Mouse (Mus musculus): ENCODE data around the gene Letm1.

Gene Letm1

DNA sequence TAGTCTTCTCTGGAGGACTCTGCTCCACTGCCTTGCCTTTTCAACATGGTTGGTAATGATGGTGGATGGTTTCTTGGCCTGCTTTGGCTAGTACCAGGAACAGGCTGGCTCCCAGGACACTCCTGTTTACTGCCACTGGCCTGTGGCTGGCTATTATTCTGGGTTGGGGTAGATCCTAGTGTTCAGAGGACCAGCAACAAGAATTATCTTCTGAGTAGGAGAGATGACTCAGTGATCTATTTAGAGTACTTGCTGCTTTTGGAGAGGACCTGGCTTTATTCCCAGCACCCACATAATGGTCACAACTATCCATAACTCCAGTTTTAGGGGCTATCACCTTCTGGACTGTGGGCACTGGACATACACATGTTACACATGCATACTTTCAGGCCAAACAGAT lies 44.3 kb downstream of the Letm1 start:
- no peak for DNase-seq (ENCODE audit: low read depth, low spot score)

DNA sequence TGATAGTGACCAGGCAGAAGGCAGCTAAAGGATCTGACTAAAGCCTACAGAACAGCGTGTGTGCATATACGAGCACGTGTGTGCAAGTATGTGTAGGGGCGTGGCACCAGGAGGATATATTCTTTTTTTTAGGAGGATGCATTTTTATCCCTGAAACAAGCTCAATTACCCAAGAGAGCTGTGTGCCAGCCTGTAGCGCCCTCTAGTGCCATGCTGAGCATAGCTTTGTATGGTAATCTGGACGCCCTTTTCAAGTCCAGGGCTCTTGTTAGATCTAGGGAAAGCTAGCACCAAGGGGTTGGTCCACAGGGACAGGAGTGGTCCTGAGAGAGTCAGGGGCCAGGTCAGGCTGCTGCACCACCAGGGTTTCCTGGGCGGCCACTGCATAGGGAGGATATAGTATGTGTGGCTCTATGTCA lies 44.7 kb downstream of the Letm1 start:
- DNase-seq (ENCODE audit: low read depth, low spot score): peak; percentile 38

DNA sequence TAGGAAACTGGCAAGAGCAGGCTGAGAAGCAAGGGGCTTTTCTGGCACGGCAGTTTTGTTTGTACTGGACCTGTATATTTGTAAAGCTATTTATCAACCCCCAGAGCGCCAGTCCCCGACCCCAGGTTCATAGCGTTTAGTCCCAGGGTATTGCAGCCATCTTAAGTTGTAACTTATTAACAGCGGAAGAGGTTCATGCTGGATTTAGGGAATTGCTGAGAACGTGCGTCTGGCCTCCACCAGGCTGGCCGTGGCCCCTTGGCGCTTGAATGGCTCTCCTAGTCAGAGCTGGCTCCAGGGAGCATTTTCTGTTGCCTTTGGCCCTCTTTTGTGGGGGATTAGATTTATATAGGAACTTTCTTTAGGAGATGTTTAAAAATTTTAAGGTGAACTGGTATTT lies 46.4 kb downstream of the Letm1 start:
- no peak for DNase-seq (ENCODE audit: low read depth, low spot score)

DNA sequence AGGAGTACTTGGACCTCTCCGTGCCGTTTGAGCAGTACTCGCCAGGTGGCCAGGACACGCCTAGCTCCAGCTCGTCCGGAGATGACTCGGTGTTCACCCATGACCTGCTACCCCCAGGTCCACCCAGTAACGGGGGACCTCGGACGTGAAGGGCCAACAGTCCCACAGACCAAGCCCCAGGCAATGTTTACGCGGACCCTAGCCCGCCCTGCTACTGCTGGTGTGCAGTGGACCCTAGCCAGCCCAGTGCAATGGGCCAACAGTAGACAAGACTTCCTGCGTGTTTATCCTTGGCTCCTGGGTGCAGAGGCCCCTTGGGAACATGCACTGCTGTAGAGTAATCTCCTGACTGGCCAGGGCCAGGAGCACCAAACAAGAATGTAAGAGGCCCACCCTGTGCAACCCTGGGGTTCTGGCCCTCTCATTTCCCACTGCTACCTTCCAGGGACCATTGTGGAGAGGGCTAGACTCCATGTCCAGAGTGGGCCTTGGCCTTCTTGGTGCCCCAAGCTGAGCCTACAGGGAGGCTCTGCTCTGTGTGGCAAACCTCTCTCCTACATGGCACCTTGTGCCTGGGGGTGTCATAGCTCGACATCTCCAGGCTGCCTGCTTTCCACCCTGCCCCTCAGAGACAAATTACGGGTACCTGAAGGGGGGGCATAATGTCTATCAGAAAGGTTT lies 47.1 kb downstream of the Letm1 start:
- no peak for DNase-seq (ENCODE audit: low read depth, low spot score)

DNA sequence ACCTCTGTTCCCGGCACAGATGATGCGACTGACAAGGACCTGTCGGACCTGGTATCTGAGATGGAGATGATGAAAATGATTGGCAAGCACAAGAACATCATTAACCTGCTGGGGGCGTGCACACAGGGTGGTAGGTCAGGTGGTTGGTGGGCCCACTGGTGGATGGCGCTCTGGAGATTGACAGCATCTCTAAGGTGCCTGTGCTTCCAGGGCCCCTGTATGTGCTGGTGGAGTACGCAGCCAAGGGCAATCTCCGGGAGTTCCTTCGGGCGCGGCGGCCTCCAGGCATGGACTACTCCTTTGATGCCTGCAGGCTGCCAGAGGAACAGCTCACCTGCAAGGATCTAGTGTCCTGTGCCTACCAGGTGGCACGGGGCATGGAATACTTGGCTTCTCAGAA lies 48.8 kb downstream of the Letm1 start:
- no peak for DNase-seq (ENCODE audit: low read depth, low spot score)

DNA sequence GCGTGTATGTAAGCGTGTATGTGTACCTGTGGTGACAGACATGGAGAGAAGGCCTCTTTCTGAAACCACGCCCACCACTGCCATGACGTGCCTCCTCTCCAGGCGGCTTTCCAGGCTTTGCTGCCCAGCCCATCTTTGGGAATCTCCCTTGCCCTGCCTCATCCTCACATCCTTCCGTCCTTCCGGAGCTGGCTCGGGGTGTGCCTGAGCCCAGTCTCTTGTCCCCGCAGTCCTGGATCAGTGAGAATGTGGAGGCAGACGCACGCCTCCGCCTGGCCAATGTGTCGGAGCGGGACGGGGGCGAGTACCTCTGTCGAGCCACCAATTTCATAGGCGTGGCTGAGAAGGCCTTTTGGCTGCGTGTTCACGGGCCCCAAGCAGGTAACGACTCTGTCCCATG lies 51.6 kb downstream of the Letm1 start:
- DNase-seq (ENCODE audit: low read depth, low spot score): no peak

DNA sequence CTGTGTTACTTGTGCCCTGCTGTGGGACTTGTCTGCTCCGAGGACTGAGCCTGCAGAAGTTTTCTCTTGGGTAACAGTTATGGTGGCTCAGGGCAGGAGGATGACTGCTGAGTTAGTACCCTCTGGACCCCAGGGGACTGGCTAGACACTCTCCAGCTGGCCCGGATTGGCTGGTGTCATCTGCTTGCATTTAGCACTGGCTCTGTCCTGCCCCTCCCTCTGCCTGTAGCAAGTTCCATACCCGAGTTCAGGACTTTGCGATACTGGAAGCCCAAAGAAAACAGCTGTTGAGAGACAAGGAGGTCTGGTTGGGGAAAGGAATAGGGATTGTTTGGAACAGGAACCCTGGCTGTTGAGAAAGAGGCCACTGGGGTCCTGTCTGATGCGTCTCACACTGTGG lies 52.1 kb downstream of the Letm1 start:
- DNase-seq (ENCODE audit: low read depth, low spot score): no peak

DNA sequence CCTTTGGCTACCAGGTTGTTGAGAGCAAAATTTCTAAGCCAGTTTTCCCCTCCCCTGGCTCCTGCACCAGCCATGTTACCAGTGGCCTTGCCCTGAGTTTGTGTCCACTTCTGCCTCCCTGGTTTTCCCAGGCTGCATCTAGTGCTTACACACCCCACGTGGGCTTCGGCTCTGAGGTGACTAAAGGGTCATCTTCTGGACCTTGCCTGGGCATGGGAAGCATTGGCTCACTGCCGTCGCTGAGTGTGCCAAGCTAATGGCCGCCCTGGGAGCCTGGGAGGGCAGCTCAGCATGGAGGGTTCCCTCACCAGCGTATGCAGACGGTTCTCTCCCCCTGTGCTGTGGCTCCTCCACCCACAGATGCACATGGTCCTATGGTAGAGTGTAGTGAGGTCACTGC lies 53.8 kb downstream of the Letm1 start:
- no peak for DNase-seq (ENCODE audit: low read depth, low spot score)

DNA sequence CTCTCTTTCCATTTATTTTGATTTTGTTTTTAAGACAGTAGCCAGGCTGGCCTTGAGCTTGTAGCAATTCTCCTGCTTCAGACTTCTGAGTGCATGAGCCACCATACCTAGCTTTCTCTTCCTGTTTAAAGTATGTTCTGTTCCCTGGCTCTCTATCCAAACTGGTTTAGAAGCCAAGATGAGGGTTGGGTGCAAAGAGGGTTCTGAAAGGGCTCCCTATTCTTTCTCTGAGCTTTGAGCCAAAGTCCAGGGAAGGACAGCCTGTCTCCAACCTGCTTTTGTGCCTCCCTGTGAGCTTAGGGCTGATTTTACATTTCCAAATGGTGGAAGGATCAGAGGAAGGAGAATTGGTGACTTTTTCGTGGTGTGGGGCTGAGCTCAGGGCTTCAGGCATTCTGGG lies 55.7 kb downstream of the Letm1 start:
- no peak for DNase-seq (ENCODE audit: low read depth, low spot score)

DNA sequence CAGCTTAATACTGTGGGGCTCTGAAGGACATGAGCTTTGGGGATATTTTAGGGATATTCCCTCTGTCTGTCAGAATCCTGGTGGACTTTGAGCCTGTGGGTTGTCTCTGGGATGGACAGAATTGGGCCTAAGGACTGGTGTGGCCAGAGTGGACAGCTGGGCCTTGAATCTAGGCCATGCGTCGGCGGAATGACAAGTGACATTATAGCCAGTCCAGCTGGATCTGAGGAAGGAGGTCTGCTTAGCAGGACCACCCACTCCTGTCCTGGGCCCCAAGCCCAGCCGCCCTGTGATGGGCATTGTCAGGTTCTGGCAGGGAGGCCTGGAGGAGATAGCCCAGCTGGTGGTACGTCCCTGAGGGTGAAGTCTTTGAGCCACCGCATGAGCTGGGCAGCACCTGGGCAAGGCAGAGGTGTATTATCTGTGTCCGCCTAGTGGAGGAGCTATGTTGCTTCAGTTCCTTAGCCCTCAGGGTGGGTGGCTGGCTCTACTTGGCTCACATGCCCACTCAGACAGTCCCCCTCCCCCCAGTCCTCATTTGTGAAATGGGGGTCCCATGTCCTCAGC lies 56.5 kb downstream of the Letm1 start:
- no peak for DNase-seq (ENCODE audit: low read depth, low spot score)

DNA sequence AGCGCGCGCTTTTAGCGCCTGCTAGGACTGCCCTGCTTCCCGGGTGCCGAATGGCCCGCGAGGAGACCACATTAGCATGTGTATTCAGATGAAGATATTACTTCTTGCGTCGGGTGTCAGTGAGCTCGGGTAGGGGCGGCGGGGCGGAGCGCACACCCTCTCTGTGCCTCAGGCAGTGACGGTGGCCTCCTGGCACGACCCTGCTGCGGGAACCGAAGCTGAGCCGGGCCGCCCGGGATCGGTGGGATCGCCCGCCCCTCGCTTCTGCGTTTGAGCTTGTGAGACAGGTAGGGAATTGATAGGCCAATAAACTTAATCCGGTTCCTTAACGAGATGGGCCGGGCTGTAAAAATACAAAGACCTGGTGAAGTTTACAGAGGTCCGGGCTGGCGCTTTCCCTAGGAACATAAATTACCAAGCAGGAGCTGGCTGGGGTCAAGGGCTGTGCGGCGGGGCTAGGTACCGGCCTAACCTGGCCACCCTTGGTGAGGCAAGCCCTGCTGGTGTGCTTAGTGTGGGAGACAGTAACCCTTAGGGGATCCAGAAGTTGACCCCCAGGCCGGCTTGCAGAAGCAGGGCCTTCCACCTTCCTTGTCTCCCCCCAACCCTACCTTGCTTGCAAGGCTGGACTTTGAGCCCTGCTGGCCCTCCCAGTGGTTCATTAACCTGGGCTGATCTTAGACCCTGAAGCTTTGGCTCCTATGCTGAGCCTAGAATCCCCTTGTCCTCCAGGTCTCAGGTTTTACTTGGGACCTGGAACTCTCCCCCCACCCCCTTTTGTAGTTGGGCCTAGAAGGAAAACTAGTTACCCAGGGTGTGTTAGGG lies 58.8 kb downstream of the Letm1 start:
- DNase-seq (ENCODE audit: low read depth, low spot score): no peak

DNA sequence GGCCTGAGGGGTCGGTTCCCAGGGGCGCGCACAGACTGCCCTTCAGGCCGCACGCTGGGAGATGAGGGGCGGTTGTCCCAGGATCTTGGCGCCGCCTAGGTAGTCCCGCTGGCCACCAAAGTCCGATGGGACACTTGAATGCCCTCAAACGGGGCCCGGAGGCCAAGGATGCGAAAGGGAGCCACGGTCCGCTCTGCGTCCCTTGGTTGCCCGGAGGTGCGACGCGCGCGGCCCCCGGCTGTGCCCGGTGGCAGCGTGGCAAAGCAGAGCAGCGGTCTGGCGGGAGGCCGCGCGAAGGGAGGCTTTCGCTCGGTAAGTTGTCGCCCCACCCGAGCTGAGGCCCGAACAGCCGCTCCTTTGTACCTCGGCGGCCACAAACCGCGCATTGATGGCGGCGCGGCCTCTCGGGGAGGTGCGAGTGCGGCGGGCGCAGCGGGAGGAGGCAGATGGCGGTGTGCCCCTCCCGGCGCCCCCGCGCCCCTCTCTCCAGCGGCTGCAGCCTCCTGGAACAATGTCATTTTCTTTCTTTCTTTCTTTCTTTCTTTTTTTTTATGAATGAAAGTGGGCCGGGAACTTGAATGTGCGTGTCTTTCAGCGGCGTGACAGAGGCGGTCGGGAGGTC lies 59.5 kb downstream of the Letm1 start:
- no peak for DNase-seq (ENCODE audit: low read depth, low spot score)

DNA sequence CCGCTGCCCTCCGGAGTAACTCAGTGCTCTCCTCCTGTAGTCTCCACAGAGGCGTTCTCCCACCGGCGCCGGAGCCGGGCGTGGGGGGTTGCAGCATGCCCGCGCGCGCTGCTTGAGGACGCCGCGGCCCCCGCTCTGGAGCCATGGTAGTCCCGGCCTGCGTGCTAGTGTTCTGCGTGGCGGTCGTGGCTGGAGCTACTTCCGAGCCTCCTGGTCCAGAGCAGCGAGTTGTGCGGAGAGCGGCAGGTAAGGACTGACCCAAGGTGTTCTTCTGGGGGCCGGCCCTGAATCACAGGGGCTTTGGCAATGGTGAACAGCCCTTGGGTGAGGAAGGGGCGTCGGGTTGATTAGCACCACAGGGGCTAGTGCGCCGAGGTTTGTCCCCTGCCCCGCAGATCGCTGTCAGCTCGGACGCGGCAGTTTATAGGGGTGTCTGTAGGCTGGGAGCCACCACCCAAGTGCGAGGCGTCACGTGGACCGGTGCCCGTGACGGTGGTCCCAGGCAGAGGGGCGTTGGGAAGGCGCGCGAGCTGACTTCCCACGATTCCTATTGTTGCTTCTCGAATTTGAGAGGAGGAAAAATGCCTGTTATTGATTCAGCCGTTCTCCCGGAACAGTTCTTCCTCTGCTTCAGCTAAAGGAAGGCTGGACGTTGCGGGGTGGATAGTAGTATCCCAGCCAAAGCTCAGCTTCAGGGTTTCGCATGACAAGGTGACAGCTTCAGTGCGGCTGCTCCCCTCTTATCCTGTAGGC lies 60.2 kb downstream of the Letm1 start:
- no peak for DNase-seq (ENCODE audit: low read depth, low spot score)

DNA sequence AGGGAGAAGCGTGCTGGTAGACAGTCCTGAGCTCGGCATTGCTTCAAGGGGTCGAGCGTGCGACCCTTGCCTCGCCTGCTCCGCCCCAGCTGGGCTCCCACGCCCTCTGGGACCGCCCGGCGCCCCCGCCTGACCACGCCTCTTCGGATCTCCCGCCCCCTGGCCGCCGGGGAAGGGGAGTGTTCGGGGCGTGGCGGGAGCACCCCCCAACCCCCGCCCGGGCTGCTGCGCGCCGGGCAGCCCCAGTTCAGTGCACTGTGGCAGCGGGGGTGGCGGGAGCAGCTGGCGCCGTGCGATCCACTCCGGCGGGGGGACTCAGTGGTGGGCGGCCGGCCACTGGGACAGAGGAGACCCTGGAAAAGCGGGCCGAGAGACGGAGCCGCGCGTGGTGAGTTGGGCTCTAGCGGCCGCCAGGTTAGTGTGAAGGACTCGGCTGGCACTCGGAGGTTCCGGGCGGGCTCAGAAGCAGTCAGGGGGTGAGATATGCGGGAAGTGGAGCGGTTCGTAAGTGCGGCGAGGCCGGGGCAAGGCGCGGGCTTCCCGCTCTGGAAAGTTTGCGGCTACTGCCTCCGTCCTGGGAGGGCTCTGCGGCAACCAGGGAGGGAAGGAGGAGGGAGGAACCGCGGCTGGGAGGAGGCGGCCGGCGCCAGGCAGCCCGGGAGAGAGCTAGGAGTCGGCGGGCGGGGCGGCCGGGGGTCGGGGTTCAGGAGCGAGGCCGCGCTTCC lies 60.9 kb downstream of the Letm1 start, which contains the start of gene Fgfr3:
Fgfr3 (plus strand) TSS at position 134 of the 725 bp plus-strand sequence.
- no peak for DNase-seq (ENCODE audit: low read depth, low spot score)

DNA sequence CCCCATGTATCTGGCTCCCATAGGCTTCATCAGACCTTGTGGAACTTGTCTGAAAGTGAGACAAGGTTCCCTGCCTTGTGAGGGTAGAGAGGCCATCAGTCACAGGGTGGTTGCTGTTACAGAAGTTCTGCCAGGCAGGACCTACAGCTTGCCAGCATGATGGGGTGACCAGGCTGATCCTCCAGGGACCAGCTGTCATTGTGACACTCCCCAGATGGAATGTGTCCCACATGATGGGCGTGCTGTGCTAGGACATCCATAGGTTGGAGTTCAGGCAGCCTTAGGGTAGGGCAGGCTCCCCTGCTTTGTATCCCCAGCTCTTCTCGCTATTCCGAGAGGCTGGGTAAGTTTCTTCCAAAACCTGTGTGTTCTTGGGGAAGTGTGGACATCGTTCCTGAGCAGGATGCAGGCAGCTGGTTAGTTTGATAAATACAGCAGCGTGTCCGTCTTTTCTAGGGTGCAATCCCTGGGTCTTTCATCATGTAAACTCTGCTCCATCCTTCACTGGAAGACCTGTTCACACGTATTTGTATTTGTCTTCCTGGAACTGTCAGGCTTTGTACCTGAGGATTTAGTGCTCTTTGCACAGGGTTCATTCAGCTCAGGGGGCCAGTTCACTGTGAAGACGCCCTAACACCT lies 61.6 kb downstream of the Letm1 start:
- no peak for DNase-seq (ENCODE audit: low read depth, low spot score)

DNA sequence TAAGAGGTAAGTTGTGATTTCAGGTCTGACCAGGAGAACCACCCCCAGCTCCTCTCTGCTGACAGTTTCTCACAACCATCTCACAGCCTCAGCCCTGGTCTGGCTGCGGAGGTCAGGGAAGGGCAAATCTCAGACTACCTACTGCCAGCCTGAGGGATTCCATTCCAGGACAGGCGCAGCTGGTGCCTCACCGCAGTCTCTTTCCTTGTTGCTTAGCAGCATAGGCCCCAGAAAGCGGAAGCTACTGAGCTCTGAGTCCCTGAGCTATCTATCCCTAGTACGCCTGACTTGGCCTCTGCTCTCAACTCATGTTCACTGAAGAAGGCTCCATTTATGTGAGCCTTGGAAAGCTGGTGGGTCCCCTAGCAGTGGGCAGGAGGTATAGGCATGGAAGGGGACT lies 64.2 kb downstream of the Letm1 start:
- DNase-seq (ENCODE audit: low read depth, low spot score): no peak

DNA sequence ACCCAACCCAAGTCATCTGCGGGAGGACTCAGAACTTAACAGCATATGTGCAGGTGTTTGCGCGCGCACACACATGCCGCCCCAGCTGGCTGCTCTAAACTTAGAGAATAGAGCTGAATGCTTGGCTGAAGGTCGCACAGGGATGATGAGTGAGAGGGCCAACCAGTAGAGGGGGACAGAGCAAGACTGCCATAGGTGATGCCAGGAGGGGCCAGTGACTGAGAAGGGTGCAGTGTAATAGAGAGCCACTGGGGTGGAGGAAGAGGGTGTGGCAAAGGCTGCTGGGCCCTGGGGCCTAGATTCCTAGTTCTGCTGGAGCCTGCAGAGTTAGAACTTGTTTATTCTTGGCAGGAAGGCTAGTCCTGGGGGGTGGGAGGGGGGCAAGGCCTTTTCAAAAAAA lies 66.2 kb downstream of the Letm1 start:
- no peak for DNase-seq (ENCODE audit: low read depth, low spot score)

DNA sequence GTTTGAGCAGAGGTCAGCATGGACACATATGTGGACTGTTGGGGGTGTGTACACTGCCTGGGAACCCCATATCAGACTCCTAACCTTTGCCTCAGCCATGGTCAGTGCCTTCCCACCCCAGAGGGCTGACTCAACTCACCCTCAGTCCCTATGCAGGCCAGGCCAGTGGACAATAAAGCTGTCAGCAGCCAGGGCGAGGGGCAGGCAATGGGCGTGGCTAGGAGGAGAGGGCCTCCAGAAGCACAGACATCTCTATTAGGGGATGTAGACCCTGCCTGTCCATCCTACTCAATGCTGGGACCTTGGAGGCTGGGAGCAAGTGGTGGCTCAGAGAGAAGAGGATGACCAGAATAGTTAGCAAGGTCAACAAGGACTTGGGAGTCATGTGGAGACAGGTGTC lies 67.4 kb downstream of the Letm1 start:
- DNase-seq (ENCODE audit: low read depth, low spot score): no peak

DNA sequence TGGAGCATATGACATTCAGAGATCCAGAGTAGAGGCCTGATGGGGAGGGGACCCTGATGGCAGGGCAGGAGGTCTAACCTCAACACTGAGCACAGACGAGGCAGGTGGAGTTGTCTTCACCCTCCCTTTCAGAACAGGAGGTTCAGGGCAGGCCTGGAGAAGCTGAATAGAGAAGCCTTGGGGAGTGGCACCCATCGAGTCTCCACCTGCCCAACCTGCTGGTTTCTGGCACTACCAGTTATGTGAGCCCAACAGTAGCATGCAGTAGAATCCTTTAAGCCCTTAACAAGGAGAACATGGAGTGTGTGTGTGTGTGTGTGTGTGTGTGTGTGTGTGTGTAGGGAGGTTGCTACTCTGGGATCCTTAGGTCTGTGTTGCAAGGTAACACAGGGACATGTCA lies 70.1 kb downstream of the Letm1 start:
- no peak for DNase-seq (ENCODE audit: low read depth, low spot score)

DNA sequence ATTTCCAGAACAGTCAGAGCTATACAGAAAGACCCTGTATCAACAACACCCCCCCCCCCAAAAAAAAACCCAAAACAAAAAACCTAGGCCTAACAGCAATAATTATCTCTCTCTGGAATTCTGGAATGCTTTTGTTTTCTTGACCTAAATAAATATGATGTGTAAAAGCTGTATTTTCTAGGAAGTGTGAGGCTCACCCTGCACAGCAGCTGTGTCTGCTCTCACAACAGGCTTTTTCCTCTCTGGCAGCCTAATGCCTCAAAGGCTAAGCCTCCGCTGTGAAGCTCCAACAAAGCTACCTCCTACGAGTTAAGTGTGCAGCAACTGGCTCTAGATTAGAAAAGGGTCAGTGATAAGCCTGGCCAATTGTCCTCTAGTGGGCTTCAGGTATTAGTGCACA lies 73.6 kb downstream of the Letm1 start:
- no peak for DNase-seq (ENCODE audit: low read depth, low spot score)

DNA sequence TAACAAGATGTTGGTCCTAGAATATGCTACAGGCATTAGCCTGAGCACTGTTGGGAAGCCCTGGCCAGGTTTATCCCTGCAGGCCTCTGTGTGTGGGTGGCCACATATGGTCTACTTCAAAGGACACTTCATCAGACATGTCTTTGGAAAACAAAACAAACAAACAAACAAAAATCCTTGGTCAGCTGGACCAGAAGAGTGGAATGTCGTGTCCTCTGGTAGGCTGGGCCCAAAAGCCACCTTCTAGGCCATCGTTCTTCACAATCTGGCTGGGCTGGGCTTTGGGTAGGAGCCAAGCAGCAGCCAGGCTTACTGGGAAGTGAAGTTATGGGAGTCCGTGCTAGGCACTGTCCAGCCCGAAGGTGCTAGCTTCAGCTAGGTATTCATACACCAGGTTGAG lies 75.5 kb downstream of the Letm1 start:
- no peak for DNase-seq (ENCODE audit: low read depth, low spot score)
